In the genomic region with DNA sequence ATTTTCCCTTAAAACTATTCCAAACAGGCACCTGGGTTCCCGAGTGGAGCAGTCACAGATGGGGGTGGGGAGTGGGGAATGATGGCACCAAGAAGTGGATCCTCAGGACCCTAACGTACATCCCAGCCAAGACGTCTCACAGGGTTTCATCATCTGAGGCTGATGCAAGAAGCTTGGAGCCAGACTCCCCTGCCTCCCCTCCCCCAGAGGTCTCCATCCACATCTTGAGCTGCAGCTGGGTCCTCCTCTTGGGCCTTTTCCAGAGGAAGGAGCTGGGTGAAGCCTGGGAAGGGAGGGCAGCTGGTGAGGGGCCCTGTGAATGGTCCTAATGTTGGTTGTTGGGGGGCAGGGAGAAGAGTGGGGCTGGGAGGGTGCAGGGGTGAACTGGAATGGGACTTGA, we compare ENCODE assay signal across 9 mouse cellular contexts. TPM values are rescaled to one million over a fixed set of nuclear protein-coding genes. Genes with fewer than 3 reads are reported as not detected.
DNase-seq lines count a peak whose midpoint lies in the region; ATAC-seq lines count a peak whose summit lies in the region.
"Had no signal": no experiment of that assay in that cellular context is flagged by ENCODE, and none has a peak within 500 bp of the region (broad histone marks: within the 10 kb centered on the region; RNA-seq: fewer than 3 reads in every experiment).

No protein-coding gene starts in this region.

- H3K9me3 ChIP-seq in neural tube, embryonic 12.5 days: no peaks in the 10 kb centered on the region
- H3K9me3 ChIP-seq in intestine, embryonic 15.5 days: no peaks in the 10 kb centered on the region
- no peaks in the 10 kb centered on the region for H3K9me3 ChIP-seq in neural tube, embryonic 14.5 days (ENCODE audit: control insufficient read depth, low read length)
- H3K9me3 ChIP-seq in kidney, embryonic 15.5 days (replicated peaks): no peaks in the 10 kb centered on the region

- 0 out of 2 replicates have a peak overlapping the region, but pooled peaks have one; percentile 86 for H3K9ac ChIP-seq in neural tube, embryonic 12.5 days
- H3K9ac ChIP-seq in intestine, embryonic 15.5 days: no peak overlapping the region
- H3K9ac ChIP-seq in neural tube, embryonic 14.5 days (replicated peaks; ENCODE audit: low read depth, low read length): no peak overlapping the region
- H3K9ac ChIP-seq in kidney, embryonic 15.5 days: no peak overlapping the region

- WGBS in neural tube, embryonic 12.5 days: 64% methylated on average over 3 of the region's 3 CpGs
- WGBS in intestine, embryonic 15.5 days: 44% methylated on average over 3 of the region's 3 CpGs
- 49% methylated on average over 3 of the region's 3 CpGs for WGBS in neural tube, embryonic 14.5 days
- WGBS in kidney, embryonic 15.5 days: 66% methylated on average over 3 of the region's 3 CpGs

- H3K36me3 ChIP-seq in neural tube, embryonic 12.5 days: no peaks in the 10 kb centered on the region
- H3K36me3 ChIP-seq in intestine, embryonic 15.5 days: no peaks in the 10 kb centered on the region
- no peaks in the 10 kb centered on the region for H3K36me3 ChIP-seq in neural tube, embryonic 14.5 days (ENCODE audit: control insufficient read depth, insufficient read depth, low read length)
- no peaks in the 10 kb centered on the region for H3K36me3 ChIP-seq in kidney, embryonic 15.5 days

- H3K4me2 ChIP-seq in neural tube, embryonic 12.5 days (replicated peaks): peak overlapping the region; percentile 75
- peak overlapping the region; percentile 95; the same call in 1 of the 2 replicates for H3K4me2 ChIP-seq in intestine, embryonic 15.5 days (replicated peaks)
- peak overlapping the region; percentile 67 for H3K4me2 ChIP-seq in neural tube, embryonic 14.5 days (ENCODE audit: low read depth, low read length)
- H3K4me2 ChIP-seq in kidney, embryonic 15.5 days: no peak overlapping the region; the same call in 1 of the 2 replicates

- intact Hi-C loops in gastrocnemius, postnatal 14 days (cut with DNase I; ENCODE audit: low total_unique reads): no loop called here

- no peak for ATAC-seq in neural tube, embryonic 12.5 days (ENCODE audit: low FRiP score, low read depth)
- no peak for ATAC-seq in intestine, embryonic 15.5 days
- ATAC-seq in neural tube, embryonic 14.5 days (ENCODE audit: low read depth): no peak
- ATAC-seq in kidney, embryonic 15.5 days (replicated peaks; ENCODE audit: low FRiP score): no peak

- peaks cover 52% of the 10 kb centered on the region for H3K4me1 ChIP-seq in neural tube, embryonic 12.5 days
- peaks cover 68% of the 10 kb centered on the region for H3K4me1 ChIP-seq in intestine, embryonic 15.5 days (replicated peaks)
- peaks cover 22% of the 10 kb centered on the region for H3K4me1 ChIP-seq in neural tube, embryonic 14.5 days (ENCODE audit: control insufficient read depth, insufficient read depth, low read length)
- H3K4me1 ChIP-seq in kidney, embryonic 15.5 days: peaks cover 82% of the 10 kb centered on the region

- DNase-seq in cerebellum, adult 9-10 months: peak; percentile 30
- DNase-seq in cerebellum, adult 11 months: no peak
- DNase-seq in neural tube, embryonic 10.5 days (ENCODE audit: extremely low spot score, low spot score): no peak
- no peak for DNase-seq in gastrocnemius, postnatal 14 days
- DNase-seq: lung, adult 2 months had no signal

- H3K27ac ChIP-seq in neural tube, embryonic 12.5 days: no peak overlapping the region
- no peak overlapping the region for H3K27ac ChIP-seq in intestine, embryonic 15.5 days
- no peak overlapping the region for H3K27ac ChIP-seq in neural tube, embryonic 14.5 days (ENCODE audit: low read depth, low read length)
- no peak overlapping the region for H3K27ac ChIP-seq in kidney, embryonic 15.5 days

- no peaks in the 10 kb centered on the region; the same call in 1 of the 2 replicates for H3K27me3 ChIP-seq in neural tube, embryonic 12.5 days (replicated peaks)
- no peaks in the 10 kb centered on the region for H3K27me3 ChIP-seq in intestine, embryonic 15.5 days (replicated peaks)
- no peaks in the 10 kb centered on the region for H3K27me3 ChIP-seq in neural tube, embryonic 14.5 days (ENCODE audit: control insufficient read depth, insufficient read depth, low read length)
- peaks cover 12% of the 10 kb centered on the region for H3K27me3 ChIP-seq in kidney, embryonic 15.5 days

- H3K4me3 ChIP-seq in neural tube, embryonic 12.5 days: peak overlapping the region; percentile 7; the same call in 1 of the 2 replicates
- no peak overlapping the region for H3K4me3 ChIP-seq in intestine, embryonic 15.5 days (replicated peaks)
- no peak overlapping the region for H3K4me3 ChIP-seq in neural tube, embryonic 14.5 days (ENCODE audit: low read depth, low read length)
- no peak overlapping the region for H3K4me3 ChIP-seq in kidney, embryonic 15.5 days (replicated peaks)

RNA-seq across cellular contexts. Expression of a gene that starts 1.1 kb away (rescaled TPM):
- polyA plus RNA-seq in neural tube, embryonic 12.5 days (2016; fragmentation: Nextera tagmentation; extraction: Ambion mirVana): 35.9 and 37.1 TPM in 2 replicates
- 4.1 and 5.9 TPM in 2 replicates for polyA plus RNA-seq in intestine, embryonic 15.5 days (2015; fragmentation: Nextera tagmentation; extraction: Ambion mirVana)
- polyA plus RNA-seq in neural tube, embryonic 14.5 days (2014; fragmentation: Nextera tagmentation; extraction: Ambion mirVana): 43.1 and 54.5 TPM in 2 replicates
- under 1 TPM; 0.40 to 0.76 TPM for total RNA-seq in gastrocnemius, postnatal 14 days (2021)
- 2.0 and 2.5 TPM in 2 replicates for polyA plus RNA-seq in kidney, embryonic 15.5 days (2015; fragmentation: Nextera tagmentation; extraction: Ambion mirVana)
